Mouse (Mus musculus) cerebral cortex, adult 2 months (tissue): ENCODE results near the gene Tgif2.

Source experiments
- WGBS: fragments of 180-500 bp; shearing (Covaris S2); methylation state at CpG from one replicate; pipeline ENCODE4 v1.1.7; 2018; 5-methylcytosine and 5-hydroxymethylcytosine counted together

Tgif2 gene

DNA sequence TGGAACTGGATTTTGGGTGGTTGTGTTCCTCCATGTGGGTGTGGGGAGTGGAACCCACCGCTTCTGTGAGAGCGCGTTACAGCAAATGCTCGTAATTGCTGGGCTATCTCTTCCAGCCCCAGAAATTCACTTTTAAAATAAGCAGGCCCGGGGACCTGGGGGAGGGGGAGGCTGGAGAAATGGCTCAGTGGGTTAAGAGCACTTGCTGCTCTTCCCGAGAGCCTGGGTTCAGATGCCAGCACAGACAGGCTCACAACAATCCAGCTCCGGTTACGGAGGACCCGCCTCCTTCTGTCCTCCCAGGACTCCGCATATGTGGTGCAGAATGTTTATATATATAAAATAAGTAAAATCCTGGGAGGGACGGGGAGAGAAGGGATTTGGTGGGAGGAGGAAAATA, 2.9 kb downstream of the Tgif2 start:
- 73% methylated on average over 11 of the region's 11 CpGs for WGBS

DNA sequence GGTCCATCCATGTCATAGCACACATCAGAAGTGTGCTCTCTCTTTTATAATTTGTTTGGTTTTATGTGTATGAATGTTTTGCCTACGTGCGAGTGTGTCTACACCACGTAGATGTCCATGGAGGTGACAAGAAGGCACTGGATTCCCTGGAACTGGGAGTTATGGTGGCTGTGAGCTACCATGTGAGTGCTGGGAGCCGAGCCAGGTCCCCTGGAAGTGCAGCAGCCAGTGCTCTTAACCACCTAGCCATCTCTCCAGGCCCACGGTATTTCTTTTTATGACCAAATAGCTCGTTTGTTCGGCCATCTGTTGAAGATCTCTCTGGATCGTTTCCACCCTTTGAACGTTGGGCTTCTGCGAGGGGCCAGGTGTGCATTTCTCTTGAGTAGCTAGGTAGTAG, 3.5 kb downstream of the Tgif2 start:
- WGBS: 81% methylated on average over 10 of the region's 10 CpGs

DNA sequence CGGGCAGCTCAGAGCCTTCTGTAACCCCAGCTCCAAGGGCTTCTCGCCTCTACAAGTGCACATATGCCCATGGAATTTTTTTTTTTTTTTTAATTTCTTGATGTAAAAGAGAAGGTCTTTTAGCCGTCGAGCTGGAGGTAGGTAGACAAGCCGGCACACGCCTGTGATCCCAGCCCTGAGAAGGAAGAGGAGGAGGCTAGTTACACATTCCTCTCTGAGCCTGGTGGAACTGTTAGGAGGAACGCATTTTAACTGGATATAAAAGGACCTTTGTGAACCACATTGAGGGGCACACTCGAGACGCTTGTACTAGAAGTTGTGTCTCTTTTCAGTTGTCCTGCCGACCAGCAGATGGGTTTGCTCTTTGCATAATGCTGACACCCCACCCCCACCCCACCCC, 4.9 kb downstream of the Tgif2 start:
- WGBS: 59% methylated on average over 10 of the region's 10 CpGs

DNA sequence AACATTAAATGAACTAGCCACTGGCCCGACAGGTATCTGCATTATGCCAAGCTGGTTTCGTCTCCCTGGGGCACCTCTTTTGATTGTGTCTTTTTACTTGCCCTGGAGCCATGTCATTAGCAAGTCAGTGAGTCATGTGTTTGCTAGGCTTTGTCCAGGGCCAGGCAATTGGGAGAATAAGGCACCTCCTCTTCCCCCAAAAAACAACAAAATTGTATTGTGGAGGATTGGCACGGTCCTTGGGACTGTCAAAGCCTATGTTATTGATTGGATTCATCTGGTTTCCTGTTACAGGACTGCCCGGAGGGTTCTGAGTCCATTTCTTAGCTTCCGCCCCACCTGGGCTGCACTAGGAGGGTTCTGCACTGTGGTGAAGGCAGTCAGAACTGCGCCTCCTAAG, 7.8 kb downstream of the Tgif2 start:
- 88% methylated on average over 6 of the region's 6 CpGs for WGBS

DNA sequence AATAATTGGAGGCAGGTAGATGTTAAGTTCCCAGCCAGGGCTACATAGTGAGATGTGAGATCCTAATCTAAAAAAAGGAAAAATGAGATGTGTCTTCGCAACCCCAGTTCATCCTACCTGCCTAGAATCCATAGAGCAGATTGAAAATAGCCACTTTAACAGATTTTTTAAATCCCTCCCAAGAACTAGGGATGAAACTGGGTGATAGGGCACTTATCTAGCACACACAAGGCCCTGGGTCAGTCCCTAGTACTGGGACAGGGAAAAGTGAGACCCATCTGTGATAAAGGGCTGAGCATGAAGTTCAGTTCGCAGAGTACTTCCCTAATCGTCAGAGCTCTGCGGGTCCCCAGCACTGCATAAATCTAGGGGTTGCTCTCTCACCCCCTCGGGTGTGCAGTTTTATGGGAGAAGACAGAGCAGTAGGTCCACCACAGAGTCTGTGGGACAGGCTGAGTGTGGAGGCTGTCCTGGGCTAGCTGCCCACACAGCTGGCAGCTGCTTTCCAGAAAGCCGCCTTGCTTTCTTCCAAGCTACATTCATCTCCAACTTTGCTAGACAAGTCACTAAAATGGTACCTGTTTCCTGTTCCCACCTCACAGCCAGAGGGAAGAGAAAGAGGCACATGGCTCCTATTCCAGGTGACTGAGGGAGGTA, 8.8 kb downstream of the Tgif2 start:
- WGBS: 64% methylated on average over 6 of the region's 6 CpGs

DNA sequence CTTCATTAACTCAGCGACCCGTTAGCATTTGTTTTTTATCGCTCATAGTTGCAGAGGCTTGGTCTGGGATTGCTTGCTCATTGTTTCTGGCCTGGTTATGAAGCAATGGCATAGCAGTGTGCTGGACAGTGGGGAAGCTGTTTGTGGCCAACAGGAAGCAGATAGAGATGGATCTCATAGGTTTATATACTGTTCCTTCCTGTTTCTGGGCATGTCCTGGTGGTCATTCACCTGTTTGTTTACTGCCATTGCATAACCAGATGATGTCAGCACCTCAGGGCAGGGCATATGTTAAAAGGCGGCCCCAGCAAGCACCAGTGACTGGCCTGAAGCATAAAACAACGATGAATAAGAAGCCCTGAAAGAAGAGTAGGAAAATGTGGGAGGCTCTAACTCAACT, 10.7 kb downstream of the Tgif2 start:
- 83% methylated on average over 5 of the region's 5 CpGs for WGBS

DNA sequence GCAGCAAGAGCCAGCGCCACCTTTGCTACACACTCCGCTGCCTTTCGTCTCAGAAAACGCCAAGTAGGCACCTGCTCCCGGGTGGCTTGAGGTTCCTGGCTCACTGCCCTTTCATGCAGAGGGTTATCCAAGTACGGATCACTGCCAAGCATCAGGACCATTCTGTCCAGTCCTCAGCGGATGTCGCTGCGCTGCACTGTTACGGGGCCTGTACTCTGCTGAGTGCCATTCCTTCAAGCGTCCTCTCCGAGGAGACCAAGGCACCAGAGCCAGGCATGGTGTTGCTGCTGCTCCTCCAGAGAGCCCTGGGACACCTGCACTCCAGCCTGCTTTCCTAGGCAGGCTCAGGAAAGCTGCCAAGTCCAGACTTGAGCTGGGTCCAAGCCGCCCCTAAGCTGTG, 13.8 kb downstream of the Tgif2 start:
- 42% methylated on average over 9 of the region's 13 CpGs for WGBS

DNA sequence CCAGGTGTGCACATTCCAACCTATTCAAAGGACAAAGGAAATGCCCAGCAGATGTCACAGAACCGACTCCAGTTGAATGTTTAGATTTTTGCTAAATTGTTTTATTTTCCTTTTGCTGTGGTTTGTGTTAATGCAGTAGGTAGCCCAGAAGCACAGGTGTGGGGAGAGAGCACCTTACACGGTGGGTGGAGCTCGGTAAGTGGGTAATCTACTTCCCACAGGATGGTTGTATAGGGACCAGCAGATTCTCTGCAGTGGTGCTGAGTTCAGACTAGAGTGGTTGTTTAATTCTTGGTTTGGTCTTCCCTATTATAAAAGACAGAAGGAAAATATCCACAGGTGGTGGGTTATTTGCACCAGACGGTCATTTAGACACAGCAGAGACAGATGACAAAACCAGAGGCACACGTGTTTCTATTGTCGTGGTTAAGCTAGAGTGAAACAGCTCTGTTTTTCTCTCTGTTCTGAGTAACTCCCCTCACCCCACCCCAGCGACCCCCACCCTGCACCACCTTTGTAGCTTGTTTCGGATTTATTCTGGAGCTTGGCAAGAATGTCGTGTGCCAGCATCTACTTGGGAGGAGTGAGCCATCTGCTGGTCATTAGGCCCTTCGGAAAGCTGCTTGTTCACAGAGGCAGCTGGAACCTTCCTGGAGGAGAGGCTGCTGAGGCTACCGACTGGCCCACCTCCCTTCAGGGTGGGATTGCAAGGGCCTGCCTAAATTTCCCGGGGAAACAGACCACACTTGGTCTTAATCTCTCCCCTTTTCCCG, 14.4 kb downstream of the Tgif2 start:
- WGBS: 29% methylated on average over 13 of the region's 13 CpGs

DNA sequence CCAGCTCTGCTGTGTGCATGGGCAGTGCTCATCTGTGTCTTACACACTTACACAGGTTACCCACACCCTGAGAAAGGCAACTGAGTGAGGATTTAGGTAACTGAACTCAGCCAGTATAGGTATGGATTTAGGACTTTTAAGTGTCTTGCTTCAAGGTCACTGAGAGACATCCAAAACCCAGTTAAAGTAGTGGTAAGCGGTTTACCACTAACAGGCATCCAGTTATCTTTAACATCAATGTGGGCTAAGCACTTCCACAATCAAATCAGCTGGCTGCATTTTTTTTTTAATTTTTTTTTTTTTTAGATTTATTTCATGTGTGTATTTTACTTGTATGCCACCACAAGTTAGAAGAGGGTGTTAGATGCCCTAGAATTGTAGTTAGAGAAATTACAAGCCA, 16.5 kb downstream of the Tgif2 start:
- 92% methylated on average over 1 of the region's 1 CpGs for WGBS

DNA sequence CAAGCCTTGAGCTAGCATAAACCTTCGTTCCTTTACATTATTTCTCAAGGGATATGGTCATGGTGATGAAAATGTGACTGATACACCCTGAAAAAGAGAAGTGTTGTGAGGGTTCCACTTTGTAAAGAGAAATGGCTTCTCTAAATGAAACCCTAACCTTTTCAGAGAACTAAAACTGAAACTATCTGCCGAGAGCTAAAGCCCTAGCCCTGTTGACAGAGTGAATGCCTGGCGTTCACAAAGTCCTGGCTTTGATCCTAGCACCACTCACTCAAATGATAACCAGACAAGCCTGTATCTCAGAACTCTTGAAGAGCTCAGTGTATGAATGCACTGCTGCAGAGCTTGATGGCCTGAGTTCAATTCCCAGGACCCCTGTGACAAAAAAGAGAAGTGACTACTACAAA, 17.6 kb downstream of the Tgif2 start:
- 69% methylated on average over 3 of the region's 3 CpGs for WGBS

DNA sequence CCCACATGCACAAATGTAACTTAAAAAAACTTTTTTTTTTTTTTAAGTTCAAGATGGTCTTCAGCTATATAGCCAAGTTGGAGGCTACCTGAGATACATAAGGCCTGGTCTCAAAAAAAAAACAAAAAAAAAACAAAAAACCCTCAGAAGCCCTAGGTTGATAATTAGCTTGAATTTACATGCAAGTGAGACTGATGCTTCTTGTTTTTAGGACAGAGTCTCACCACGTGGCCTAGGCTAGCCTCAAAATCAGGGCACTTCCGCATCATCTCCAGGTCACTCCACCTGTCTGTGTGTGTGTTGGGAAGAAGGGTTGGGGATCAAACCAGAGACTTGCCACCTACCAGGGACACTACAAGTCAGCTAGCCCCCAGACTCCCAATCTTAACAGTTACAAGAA, 18.0 kb downstream of the Tgif2 start, which contains the start of gene 4930518I15Rik:
Gene 4930518I15Rik (minus strand): TSS at position 112 of the 400 bp plus-strand sequence.
- WGBS: 82% methylated on average over 2 of the region's 2 CpGs

DNA sequence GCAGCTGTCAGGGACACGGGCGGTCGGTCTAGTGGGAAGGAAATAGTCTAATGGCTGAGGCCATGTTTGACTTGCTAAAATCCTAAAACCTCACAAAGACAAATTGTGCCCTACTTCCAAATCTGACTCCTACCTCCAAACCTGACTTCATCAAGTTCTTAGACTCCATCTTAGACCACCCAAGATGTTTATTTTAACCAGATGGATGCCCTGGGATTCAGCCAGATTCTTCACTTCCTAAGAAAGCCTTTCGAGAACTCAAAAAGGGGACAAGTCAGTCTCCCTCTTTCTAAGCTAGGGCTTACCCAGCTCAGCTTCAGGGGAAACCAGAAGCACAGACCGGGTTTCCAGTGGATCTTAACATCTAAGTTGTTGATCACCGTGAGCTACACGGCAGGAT, 18.9 kb downstream of the Tgif2 start:
- WGBS: 79% methylated on average over 7 of the region's 7 CpGs

DNA sequence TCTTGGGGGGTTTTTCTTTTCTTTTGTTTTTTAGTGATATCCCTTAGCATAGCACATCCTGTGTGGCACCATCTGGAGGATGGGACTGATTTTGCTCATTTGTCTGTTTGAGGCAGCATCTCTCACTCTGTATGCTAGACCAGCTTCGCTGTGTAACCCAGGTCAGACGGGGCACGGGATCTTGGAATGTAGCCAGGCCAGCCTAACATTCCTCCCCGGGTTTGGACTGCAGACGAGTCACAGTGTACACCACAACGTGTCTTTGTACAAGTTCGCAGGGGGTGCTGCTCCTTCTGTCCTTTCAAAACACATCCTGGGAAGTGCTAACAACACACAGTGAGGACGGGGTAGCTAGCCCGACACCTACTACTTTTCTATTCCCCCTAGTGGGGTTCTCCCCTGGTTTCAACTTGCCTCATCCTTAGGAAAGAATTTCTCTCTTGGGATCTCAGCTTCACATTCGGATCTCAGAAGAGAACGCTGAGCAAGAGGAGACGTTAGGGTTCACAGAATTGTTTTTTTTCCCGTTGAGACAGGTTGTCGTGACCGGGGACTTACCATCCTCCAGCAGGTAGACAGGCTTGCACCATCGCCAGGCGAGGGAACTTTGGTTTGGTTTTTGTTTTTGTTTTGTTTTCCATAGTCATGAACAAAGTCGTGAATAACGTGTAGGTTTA, 22.4 kb downstream of the Tgif2 start:
- under 1% methylated on average over 19 of the region's 19 CpGs for WGBS

DNA sequence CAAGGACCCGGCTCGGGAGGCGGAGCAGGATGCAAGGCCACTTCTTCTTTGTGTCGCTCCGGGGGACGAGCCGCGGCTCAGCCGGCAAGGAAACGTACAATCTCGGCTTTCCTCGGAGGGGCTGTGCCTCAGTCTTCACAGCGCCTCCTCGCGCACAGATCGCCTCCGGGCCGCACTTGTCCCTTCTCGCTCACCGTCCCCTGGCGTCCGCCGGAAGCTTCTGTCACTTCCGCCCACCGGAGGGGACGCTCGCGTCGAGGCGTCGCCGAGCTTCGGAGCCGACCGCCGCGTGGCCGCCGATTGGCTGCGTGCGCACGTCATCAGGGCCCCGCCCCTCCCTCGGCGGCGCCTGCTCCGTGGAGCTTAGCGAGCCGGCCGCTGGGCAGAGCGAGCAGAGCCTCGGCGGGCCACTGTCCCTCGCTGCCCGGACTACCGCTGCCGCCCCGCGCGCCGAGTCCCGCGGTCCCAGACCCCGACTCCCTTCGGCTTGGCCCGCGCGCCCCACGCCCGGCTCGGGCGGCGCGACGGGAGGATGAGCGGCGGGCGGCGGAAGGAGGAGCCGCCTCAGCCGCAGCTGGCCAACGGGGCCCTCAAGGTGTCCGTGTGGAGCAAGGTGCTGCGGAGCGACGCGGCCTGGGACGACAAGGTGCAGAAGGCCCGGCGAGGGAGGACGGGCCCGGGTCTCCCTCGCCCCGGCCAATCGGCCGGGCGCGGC, 23.1 kb downstream of the Tgif2 start, which contains the start of gene Rab5if:
Gene Rab5if (plus strand): TSS at position 357 of the 715 bp plus-strand sequence.
- under 1% methylated on average over 94 of the region's 98 CpGs for WGBS

DNA sequence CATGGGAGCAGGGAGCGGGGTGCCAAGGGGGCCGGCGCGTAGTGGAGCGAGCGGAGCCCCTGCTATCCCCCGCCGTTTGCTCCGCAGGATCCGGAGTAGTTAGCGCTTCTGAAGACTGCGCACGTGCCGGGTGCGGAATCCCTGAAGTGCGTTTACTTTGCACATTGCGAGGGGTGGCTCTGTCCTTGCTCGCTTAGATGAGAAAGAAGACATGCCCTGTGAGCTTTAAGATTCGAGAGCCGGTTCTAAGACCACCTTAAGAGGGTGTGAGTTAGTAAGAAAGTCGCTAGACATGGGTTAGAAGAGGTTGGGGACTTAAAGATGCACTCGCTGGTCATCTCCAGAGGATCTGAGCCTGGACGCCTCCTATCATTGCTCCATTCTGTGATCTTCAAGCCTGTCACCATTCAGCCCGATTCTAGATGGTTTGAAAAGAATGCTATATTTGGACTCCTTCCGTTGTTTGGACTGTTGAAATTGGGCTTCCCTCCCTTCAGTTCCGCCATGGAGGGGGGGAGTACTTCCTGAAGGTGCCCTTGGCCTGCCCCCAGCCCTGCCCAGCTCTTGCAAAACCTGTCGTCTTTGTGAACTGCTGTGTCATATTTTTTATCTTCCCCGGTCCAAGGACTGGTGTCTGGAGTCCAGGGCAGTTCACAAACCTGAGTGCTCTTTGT, 23.8 kb downstream of the Tgif2 start:
- WGBS: 2% methylated on average over 28 of the region's 28 CpGs

DNA sequence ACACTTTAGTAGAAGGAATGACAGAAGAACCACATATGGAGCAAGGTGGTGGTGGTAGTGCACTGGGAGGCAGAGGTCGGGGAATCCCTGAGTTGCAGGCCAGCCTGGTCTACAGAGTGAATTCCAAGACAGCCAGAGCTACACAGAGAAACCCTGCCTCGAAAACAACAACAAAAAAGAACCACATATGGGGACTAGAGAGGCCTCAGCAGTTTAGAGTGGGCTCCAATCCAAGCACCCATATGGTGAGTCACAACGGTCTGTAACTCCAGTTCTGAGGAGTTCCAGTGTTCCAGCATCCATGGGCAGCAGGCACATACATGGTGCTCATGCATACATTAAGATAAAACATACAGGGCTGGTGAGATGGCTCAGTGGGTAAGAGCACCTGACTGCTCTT, 24.7 kb downstream of the Tgif2 start:
- 32% methylated on average over 3 of the region's 3 CpGs for WGBS

DNA sequence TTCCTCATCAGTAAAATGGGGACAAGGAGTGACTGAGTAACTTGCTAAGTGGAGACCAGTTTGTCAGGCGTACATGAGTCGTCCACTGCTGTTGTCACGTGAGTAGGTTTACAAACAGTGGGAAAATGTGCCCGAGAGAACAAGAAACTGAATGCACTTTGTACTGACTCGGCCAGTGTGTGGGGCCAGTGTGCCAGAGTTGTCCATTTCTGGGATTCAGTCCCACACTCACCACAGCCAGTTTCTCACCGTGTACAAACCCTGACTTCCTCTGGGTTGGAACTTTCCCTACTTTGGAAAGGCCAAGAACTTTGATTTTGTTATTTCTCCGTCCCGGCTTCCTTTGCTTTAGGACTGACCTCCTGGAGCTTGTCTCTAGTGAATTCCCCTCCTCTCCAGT, 29.2 kb downstream of the Tgif2 start:
- 39% methylated on average over 8 of the region's 8 CpGs for WGBS

DNA sequence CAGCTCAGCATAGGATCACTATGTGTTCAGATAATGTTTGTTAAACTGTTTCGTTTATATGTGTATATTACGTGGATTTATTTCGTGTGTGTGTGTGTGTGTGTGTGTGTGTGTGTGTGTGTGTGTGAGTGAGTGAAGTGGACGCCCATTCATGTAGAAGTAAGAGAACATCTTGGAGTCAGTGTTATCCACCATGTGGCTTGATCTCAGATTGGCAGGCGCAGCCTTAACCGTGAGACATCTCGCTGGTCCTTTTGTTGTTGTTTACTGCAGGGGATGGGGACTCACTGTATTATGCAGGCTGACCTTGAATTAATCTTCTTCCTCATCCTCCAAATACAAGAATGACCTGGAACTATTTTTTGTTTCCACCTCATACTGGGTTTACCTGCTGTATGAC, 29.7 kb downstream of the Tgif2 start:
- WGBS: 74% methylated on average over 7 of the region's 7 CpGs

DNA sequence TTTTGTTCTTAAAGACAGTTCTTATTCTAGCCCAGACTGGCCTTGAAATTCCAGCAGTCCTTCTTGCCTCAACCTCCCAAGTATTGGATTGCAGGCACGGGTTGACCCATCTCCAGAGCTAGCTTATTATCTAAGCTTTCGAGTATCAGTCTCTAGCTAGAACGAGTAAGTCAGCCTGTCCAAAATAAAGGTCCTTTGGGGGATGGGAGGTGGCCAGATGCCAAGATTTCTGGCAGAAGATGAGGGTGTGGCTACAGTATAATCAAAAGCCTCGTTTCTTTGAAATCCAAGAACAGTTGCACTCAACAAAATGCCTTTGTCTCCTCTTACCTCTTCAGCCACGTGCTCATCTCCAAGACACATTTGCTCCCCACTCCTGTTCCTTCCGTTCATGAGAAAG, 30.7 kb downstream of the Tgif2 start:
- 29% methylated on average over 6 of the region's 6 CpGs for WGBS

DNA sequence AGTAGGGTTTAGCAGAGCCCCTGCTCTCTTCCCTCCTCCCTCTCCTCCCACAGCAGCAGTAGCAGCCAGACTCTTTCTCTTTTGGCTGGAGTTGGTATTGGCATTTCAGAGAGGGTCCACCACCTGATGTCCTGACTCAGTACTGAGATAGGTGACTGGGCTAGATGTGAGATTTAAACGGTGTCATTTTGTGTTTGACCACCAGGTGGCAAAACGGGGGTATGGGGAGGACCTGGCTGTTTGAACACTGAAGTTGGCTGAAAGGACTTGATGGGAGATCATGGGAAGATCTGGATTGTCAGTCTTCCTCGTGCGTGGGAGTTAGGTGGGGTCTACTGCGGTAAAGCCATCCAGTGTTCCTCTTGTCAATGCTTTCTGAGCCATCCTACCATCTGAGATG, 33.8 kb downstream of the Tgif2 start:
- 16% methylated on average over 5 of the region's 5 CpGs for WGBS

DNA sequence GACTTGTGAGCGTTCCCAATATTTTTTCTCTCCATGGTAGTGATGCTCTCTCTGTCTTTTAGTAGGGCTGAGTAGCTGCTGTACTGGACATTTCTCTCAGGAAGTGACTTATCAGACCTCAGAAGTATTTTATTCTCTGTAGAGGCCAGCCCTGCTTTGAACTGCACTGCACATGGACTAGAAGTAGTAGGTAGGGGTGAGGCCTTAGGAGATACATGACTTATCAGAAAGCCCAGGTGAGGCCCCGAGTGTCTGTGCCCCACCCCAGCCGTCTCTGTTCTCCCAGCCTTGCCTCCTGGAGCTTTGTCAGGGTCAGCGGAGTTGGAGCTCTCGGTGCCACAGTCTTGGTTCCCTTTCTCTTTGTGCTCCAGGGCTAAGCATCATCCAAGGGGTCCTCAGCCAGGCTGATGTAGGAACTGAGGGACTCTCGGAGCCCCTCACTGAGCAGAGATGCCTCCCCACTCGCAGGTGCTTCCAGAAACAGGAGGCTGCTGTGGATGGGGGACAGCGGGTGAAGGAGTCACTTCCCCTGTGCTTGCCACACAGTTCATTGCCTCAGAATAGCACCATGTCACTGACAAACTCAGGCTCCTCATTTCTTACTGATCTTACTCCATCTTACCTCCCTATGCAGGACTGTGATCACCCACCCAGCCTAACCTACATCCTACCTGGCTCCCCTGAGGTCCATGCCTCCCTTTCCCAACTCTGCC, 34.4 kb downstream of the Tgif2 start:
- WGBS: 87% methylated on average over 8 of the region's 8 CpGs
